Mouse (Mus musculus) adrenal gland, postnatal 14 days (tissue): Measurements from ENCODE around the gene Cnksr3. TPM values are rescaled to one million over a fixed set of nuclear protein-coding genes. Genes with fewer than 3 reads are reported as not detected.

Experiments used
- DNase-seq: peaks from one replicate; pipeline ENCODE4 v3.0.0; 2021; ENCODE audit warnings: mixed read lengths
- total RNA-seq: library from RNA; stranded (reverse); gene quantifications from 2 replicates; pipeline ENCODE4 v1.2.3, GENCODE M21; 2021

Gene Cnksr3
- total RNA-seq, 1 experiment from 2014 or later, result 10.1 TPM

- DNase-seq, result no peak
Observed at GRCm38 (mm10) chr10:7076662-7077211, 135.3 kb downstream of the Cnksr3 start.

GRCm38 (mm10) chr10:7076201-7076600 lies 135.8 kb downstream of the Cnksr3 start:
- peak; percentile 83 for DNase-seq

DNA sequence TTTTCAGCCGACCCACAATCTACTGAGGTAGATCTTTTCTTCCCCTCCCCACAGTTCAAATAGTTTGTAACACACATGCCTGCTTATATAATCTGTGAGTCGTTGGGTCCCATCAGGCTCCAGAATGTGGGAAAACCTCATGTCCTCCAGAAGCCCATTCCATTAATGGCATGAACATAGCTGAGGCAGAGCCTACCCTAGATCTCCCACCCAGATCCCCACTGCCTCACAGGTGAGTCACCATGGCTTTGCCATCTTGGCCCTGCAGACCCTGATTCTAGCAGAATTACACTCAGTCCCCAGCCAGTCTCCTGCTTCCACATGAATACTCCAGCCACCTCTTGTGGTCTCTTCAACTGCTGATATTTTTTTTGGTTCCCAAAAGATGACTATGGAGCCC lies 136.4 kb downstream of the Cnksr3 start:
- no peak for DNase-seq

- DNase-seq, result no peak
Observed at GRCm38 (mm10) chr10:7074231-7074630, 137.8 kb downstream of the Cnksr3 start.

- DNase-seq, result no peak
Observed at GRCm38 (mm10) chr10:7070924-7071323, 141.1 kb downstream of the Cnksr3 start.

DNA sequence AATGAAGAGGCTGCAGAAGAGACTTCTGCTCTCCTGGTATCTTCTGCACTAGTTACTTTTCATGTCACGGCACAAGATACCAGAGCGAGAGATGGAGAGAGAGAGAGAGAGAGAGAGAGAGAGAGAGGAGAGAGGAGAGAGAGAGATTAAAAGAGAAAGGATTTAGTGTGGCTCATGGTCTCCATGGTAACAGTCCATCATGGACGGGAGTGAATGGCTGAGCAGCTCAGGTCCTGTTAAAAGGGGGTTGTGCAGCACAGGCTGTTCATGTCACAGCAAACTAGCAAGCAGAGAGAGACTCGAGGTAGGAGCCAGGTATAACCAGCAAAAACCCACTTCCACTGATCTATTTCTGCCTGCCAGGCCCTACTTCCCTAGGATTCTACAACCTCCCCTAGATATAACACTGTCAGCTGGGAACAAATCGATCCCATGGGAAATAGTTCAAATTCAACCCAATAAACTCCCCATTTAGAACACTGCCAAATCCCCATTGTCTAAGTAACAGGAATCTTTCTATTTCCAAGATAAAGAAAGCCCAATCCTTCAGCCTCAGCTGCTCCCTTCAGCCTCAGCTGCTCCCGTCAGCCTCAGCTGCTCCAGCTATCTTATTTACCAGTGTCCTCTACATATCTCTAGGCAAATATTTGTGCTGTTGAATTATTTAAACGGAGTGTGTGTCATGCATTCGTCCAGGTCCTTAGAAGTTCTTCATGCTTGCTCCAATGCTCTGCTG lies 141.8 kb downstream of the Cnksr3 start:
- no peak for DNase-seq

DNA sequence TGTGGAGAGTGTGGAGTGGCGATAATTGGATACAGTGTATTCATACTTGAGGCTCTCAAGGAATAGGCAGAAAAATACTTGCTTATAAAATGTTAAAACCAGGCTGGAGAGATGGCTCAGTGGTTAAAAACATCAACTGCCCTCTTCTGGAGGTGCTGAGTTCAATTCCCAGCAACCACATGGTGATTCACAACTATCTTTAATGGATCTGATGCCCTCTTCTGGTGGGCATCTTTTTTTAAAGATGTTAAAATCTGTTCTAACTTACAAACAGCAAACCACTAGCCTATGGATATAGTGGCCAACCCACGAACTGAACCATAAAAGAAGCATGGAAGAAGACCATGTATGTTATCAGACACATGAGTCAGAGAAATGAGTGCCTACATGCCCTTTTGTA lies 142.9 kb downstream of the Cnksr3 start:
- DNase-seq, result no peak

Other genes starting within 250 kb of the Cnksr3 start
- 0.74 and 5.1 TPM in 2 replicates for gene Ipcef1, start 159.8 kb downstream of the Cnksr3 start, total RNA-seq